Mouse (Mus musculus) left cerebral cortex, postnatal 36 days (tissue): ENCODE results near the gene Ift43. TPM values are rescaled to one million over a fixed set of nuclear protein-coding genes. Genes with fewer than 3 reads are reported as not detected.

ENCODE experiments used
- DNase-seq, 2 experiments: peaks; one replicate each; pipeline ENCODE4 v3.0.0; 2021 to 2022; ENCODE audit warnings: low spot score in 2 of 2, mixed read lengths in 1 of 2
- intact Hi-C: fragments of 180-260 bp; cut with DNase I; formaldehyde crosslinking; loops from one replicate; pipeline ENCODE4 v1.15.1; 2025
- total RNA-seq, 2 experiments: library from RNA; stranded (reverse); gene quantifications; 2 replicates each; pipeline ENCODE4 v1.2.3; 2021

The Ift43 gene
- total RNA-seq: 10 to 100 TPM; 14.4 to 15.8 TPM

- DNase-seq: peak; percentile 85 to 86
- intact Hi-C loops: no loop called here
Measured at GRCm38 (mm10) chr12:86082481-86083012, at the start of gene Ift43. TSS of gene Ift43 (plus strand) at chr12:86082541.

- intact Hi-C loops: no loop called here
Measured at GRCm38 (mm10) chr12:86035586-86035985, 46.8 kb upstream of the Ift43 start.

GRCm38 (mm10) chr12:86036368-86037166 is 45.8 kb upstream of the Ift43 start:
- no peak for DNase-seq
- intact Hi-C loops: no loop called here

More at GRCm38 (mm10) chr12:86035586-86035985, 46.8 kb upstream of the Ift43 start:
- no peak for DNase-seq

GRCm38 (mm10) chr12:86037235-86037921 is 45.0 kb upstream of the Ift43 start:
- no peak for DNase-seq

GRCm38 (mm10) chr12:86039078-86039477 is 43.3 kb upstream of the Ift43 start:
- no peak for DNase-seq
- intact Hi-C loops: no loop called here

More at GRCm38 (mm10) chr12:86037235-86037921, 45.0 kb upstream of the Ift43 start:
- intact Hi-C loops: no loop called here

GRCm38 (mm10) chr12:86039751-86040150 is 42.6 kb upstream of the Ift43 start:
- DNase-seq: no peak
- intact Hi-C loops: no loop called here

GRCm38 (mm10) chr12:86046141-86046540 is 36.2 kb upstream of the Ift43 start:
- no peak for DNase-seq
- intact Hi-C loops: no loop called here

GRCm38 (mm10) chr12:86046776-86047175 is 35.6 kb upstream of the Ift43 start:
- intact Hi-C loops: no loop called here
- no peak for DNase-seq

- intact Hi-C loops: no loop called here
- no peak for DNase-seq
Measured at GRCm38 (mm10) chr12:86047376-86047775, 35.0 kb upstream of the Ift43 start.

- no peak for DNase-seq
- intact Hi-C loops: no loop called here
Measured at GRCm38 (mm10) chr12:86049813-86050212, 32.5 kb upstream of the Ift43 start.

- DNase-seq: no peak
- intact Hi-C loops: no loop called here
Measured at GRCm38 (mm10) chr12:86051477-86051876, 30.9 kb upstream of the Ift43 start.

GRCm38 (mm10) chr12:86055306-86055705 is 27.0 kb upstream of the Ift43 start:
- no peak for DNase-seq
- intact Hi-C loops: no loop called here

- no peak for DNase-seq
- intact Hi-C loops: no loop called here
Measured at GRCm38 (mm10) chr12:86056976-86057375, 25.4 kb upstream of the Ift43 start.

GRCm38 (mm10) chr12:86057516-86057915 is 24.8 kb upstream of the Ift43 start:
- intact Hi-C loops: no loop called here

GRCm38 (mm10) chr12:86059341-86059740 is 23.0 kb upstream of the Ift43 start:
- no peak for DNase-seq
- intact Hi-C loops: no loop called here

More at GRCm38 (mm10) chr12:86057516-86057915, 24.8 kb upstream of the Ift43 start:
- DNase-seq: no peak

GRCm38 (mm10) chr12:86064796-86065195 is 17.5 kb upstream of the Ift43 start:
- intact Hi-C loops: no loop called here
- no peak for DNase-seq

GRCm38 (mm10) chr12:86071432-86071831 is 10.9 kb upstream of the Ift43 start:
- intact Hi-C loops: no loop called here
- DNase-seq: no peak

GRCm38 (mm10) chr12:86074681-86075080 is 7.7 kb upstream of the Ift43 start:
- peak; percentile 30 to 40 for DNase-seq
- intact Hi-C loops: no loop called here

GRCm38 (mm10) chr12:86075358-86075757 is 7.0 kb upstream of the Ift43 start:
- intact Hi-C loops: no loop called here

GRCm38 (mm10) chr12:86076321-86076901 is 5.9 kb upstream of the Ift43 start:
- peak; percentile 56 to 58 for DNase-seq
- intact Hi-C loops: no loop called here

More at GRCm38 (mm10) chr12:86075358-86075757, 7.0 kb upstream of the Ift43 start:
- DNase-seq: no peak
